Mouse (Mus musculus) MEL (cell line): Measurements from ENCODE around the gene Phf12. TPM values are rescaled to one million over a fixed set of nuclear protein-coding genes. Genes with fewer than 3 reads are reported as not detected.

Source experiments
- DNase-seq: peaks from one replicate; pipeline ENCODE4 v3.0.0; 2011; ENCODE audit warnings: low read depth, low spot score
- H3K27ac ChIP-seq: 2 replicates; pipeline ENCODE4 v1.5.1; 2012; ENCODE audit warnings: low read depth, mild to moderate bottlenecking, control low read depth, low read length, moderate library complexity; ENCODE audit not compliant: control insufficient read depth
- H3K27me3 ChIP-seq, 2 experiments: fragments of 150-350 bp in 1 of 2; sonication (generic) in 1 of 2; 2 replicates each; pipeline ENCODE4 v1.6.1; 2012; ENCODE audit warnings: low read length in 2 of 2, mild to moderate bottlenecking in 2 of 2, improper control_type of control experiment in 1 of 2, moderate library complexity in 1 of 2; ENCODE audit not compliant: insufficient read depth in 2 of 2, control insufficient read depth in 1 of 2
- H3K36me3 ChIP-seq, 2 experiments: 2 replicates each; pipeline ENCODE4 v1.6.1; 2012 to 2014; ENCODE audit warnings: low read length in 2 of 2, improper control_type of control experiment in 1 of 2, inconsistent platforms in 1 of 2, mild to moderate bottlenecking in 1 of 2; ENCODE audit not compliant: insufficient read depth in 2 of 2, control insufficient read depth in 1 of 2
- H3K4me1 ChIP-seq, 2 experiments: fragments of 150-350 bp in 1 of 2; sonication (generic) in 1 of 2; 2 replicates each; pipeline ENCODE4 v1.6.1; 2012; ENCODE audit warnings: low read length in 2 of 2, improper control_type of control experiment in 1 of 2, mild to moderate bottlenecking in 1 of 2; ENCODE audit not compliant: insufficient read depth in 2 of 2, control insufficient read depth in 1 of 2
- H3K4me3 ChIP-seq, 2 experiments: fragments of 150-350 bp in 1 of 2; sonication (generic) in 1 of 2; 2 replicates each; pipeline ENCODE4 v1.5.1; 2012; ENCODE audit warnings: low read depth in 2 of 2, low read length in 2 of 2, mild to moderate bottlenecking in 2 of 2, moderate library complexity in 2 of 2, control low read depth in 1 of 2, improper control_type of control experiment in 1 of 2; ENCODE audit not compliant: control insufficient read depth in 1 of 2, insufficient read depth in 1 of 2
- H3K79me2 ChIP-seq: 2 replicates; pipeline ENCODE4 v1.6.1; 2012; ENCODE audit warnings: mild to moderate bottlenecking, low read length, moderate library complexity; ENCODE audit not compliant: control insufficient read depth, poor library complexity, insufficient read depth
- H3K9ac ChIP-seq: 2 replicates; pipeline ENCODE4 v1.6.1; 2012; ENCODE audit warnings: low read depth, mild to moderate bottlenecking, control low read depth, low read length, moderate library complexity; ENCODE audit not compliant: control insufficient read depth, poor library complexity, severe bottlenecking
- H3K9me3 ChIP-seq: fragments of 150-350 bp; sonication (generic); replicated peaks from 2 replicates; pipeline ENCODE4 v1.6.1; 2012; ENCODE audit warnings: mild to moderate bottlenecking, low read length, improper control_type of control experiment, moderate library complexity; ENCODE audit not compliant: insufficient read depth
- CHD1 ChIP-seq: IDR thresholded peaks from 2 replicates; pipeline ENCODE4 v1.6.1; 2012; ENCODE audit warnings: low read depth, mild to moderate bottlenecking, inconsistent platforms, low read length, improper control_type of control experiment
- CHD2 ChIP-seq: IDR thresholded peaks from 2 replicates; pipeline ENCODE4 v1.6.1; 2011; ENCODE audit warnings: low read length, improper control_type of control experiment
- CTCF ChIP-seq, 3 experiments: IDR thresholded peaks in 2 of 3; conservative IDR thresholded peaks in 1 of 3; 2 replicates each; pipeline ENCODE4 v1.5.1; 2011 to 2012; ENCODE audit warnings: low read length in 3 of 3, low read depth in 2 of 3, mild to moderate bottlenecking in 2 of 3, improper control_type of control experiment in 1 of 3, inconsistent platforms in 1 of 3, mixed read lengths in 1 of 3, moderate library complexity in 1 of 3; ENCODE audit not compliant: control insufficient read depth in 1 of 3, insufficient read depth in 1 of 3, poor library complexity in 1 of 3, severe bottlenecking in 1 of 3
- E2F4 ChIP-seq: IDR thresholded peaks from 2 replicates; pipeline ENCODE4 v1.6.1; 2011; ENCODE audit warnings: low read depth, low read length, improper control_type of control experiment, borderline replicate concordance
- EP300 ChIP-seq, 2 experiments: IDR thresholded peaks; 2 replicates each; pipeline ENCODE4 v1.6.1; 2011; ENCODE audit warnings: improper control_type of control experiment in 2 of 2, low read length in 2 of 2, low read depth in 1 of 2, mild to moderate bottlenecking in 1 of 2
- ETS1 ChIP-seq: IDR thresholded peaks from 2 replicates; pipeline ENCODE4 v1.6.1; 2012; ENCODE audit warnings: low read depth, mild to moderate bottlenecking, inconsistent platforms, low read length, improper control_type of control experiment, moderate library complexity
- GABPA ChIP-seq: IDR thresholded peaks from 2 replicates; pipeline ENCODE4 v1.6.1; 2012; ENCODE audit warnings: low read depth, mild to moderate bottlenecking, inconsistent platforms, low read length, improper control_type of control experiment, moderate library complexity
- GATA1 ChIP-seq: IDR thresholded peaks from 2 replicates; pipeline ENCODE4 v1.6.1; 2011; ENCODE audit warnings: low read depth, low read length, improper control_type of control experiment
- JUND ChIP-seq: IDR thresholded peaks from 2 replicates; pipeline ENCODE4 v1.6.1; 2011; ENCODE audit warnings: low read depth, mild to moderate bottlenecking, improper control_type of control experiment, low read length
- MAFK ChIP-seq: IDR thresholded peaks from 2 replicates; pipeline ENCODE4 v1.6.1; 2011; ENCODE audit warnings: low read depth, mild to moderate bottlenecking, low read length, improper control_type of control experiment, borderline replicate concordance
- MAX ChIP-seq: IDR thresholded peaks from 2 replicates; pipeline ENCODE4 v1.6.1; 2011; ENCODE audit warnings: low read length, improper control_type of control experiment
- MEF2A ChIP-seq: IDR thresholded peaks from 2 replicates; pipeline ENCODE4 v1.6.1; 2014; ENCODE audit warnings: low read depth, mild to moderate bottlenecking, inconsistent platforms, low read length, improper control_type of control experiment; ENCODE audit not compliant: poor library complexity, insufficient replicate concordance, severe bottlenecking; ENCODE audit errors: extremely low read depth
- MXI1 ChIP-seq: IDR thresholded peaks from 2 replicates; pipeline ENCODE4 v1.6.1; 2011; ENCODE audit warnings: mild to moderate bottlenecking, low read depth, low read length, improper control_type of control experiment
- MYB ChIP-seq: IDR thresholded peaks from 2 replicates; pipeline ENCODE4 v1.6.1; 2011; ENCODE audit warnings: mild to moderate bottlenecking, low read depth, low read length, improper control_type of control experiment
- POLR2A ChIP-seq, 2 experiments: IDR thresholded peaks; 2 replicates each; pipeline ENCODE4 v1.6.1; 2011 to 2012; ENCODE audit warnings: low read length in 2 of 2, mild to moderate bottlenecking in 2 of 2, control low read depth in 1 of 2, improper control_type of control experiment in 1 of 2, low read depth in 1 of 2, moderate library complexity in 1 of 2; ENCODE audit not compliant: control insufficient read depth in 1 of 2, insufficient read depth in 1 of 2, poor library complexity in 1 of 2
- SIN3A ChIP-seq: IDR thresholded peaks from 2 replicates; pipeline ENCODE4 v1.6.1; 2012; ENCODE audit warnings: low read length, improper control_type of control experiment, inconsistent platforms
- SMC3 ChIP-seq: IDR thresholded peaks from 2 replicates; pipeline ENCODE4 v1.6.1; 2011; ENCODE audit warnings: low read depth, low read length, improper control_type of control experiment
- TAL1 ChIP-seq: IDR thresholded peaks from 2 replicates; pipeline ENCODE4 v1.6.1; 2012; ENCODE audit warnings: mild to moderate bottlenecking, inconsistent platforms, low read length, moderate library complexity, mixed read lengths
- TBP ChIP-seq: IDR thresholded peaks from 2 replicates; pipeline ENCODE4 v1.8.0; 2011; ENCODE audit warnings: low read depth, low read length, improper control_type of control experiment
- UBTF ChIP-seq: IDR thresholded peaks from 2 replicates; pipeline ENCODE4 v1.6.1; 2012; ENCODE audit warnings: low read depth, mild to moderate bottlenecking, inconsistent platforms, low read length, improper control_type of control experiment, moderate library complexity, borderline replicate concordance; ENCODE audit not compliant: insufficient read depth
- USF1 ChIP-seq: IDR thresholded peaks from 2 replicates; pipeline ENCODE4 v1.6.1; 2014; ENCODE audit warnings: low read depth, mild to moderate bottlenecking, inconsistent platforms, low read length, improper control_type of control experiment, moderate library complexity
- ZC3H11A ChIP-seq: IDR thresholded peaks from 2 replicates; pipeline ENCODE4 v1.6.1; 2012; ENCODE audit warnings: low read depth, mild to moderate bottlenecking, inconsistent platforms, low read length, improper control_type of control experiment
- ZMIZ1 ChIP-seq: IDR thresholded peaks from 2 replicates; pipeline ENCODE4 v1.6.1; 2012; ENCODE audit warnings: low read depth, mild to moderate bottlenecking, inconsistent platforms, low read length, improper control_type of control experiment, moderate library complexity
- ZNF384 ChIP-seq: IDR thresholded peaks from 2 replicates; pipeline ENCODE4 v1.6.1; 2012; ENCODE audit warnings: low read depth, mild to moderate bottlenecking, inconsistent platforms, low read length, improper control_type of control experiment
- polyA plus RNA-seq, 2 experiments: library from polyadenylated mRNA; stranded (reverse) in 1 of 2; unstranded in 1 of 2; fragments of >175 nt in 1 of 2; fragments of >200 nt in 1 of 2; gene quantifications; 2 replicates each; pipeline versions ENCODE4 v1.2.1 to v1.2.4; 2012; ENCODE audit warnings: low replicate concordance in 2 of 2, low read depth in 1 of 2; ENCODE audit not compliant: insufficient read length in 2 of 2, insufficient read depth in 1 of 2, missing spikeins in 1 of 2
- total RNA-seq: library from RNA; depleted of rRNA; stranded (reverse); fragments of 300-350 nt; gene quantifications from 2 replicates; pipeline ENCODE4 v1.2.3, GENCODE M21; 2012

The Phf12 gene
- total and polyA plus RNA-seq, 3 experiments: 20.7 to 56.9 (median 43.8) TPM

- no peak overlapping the region for H3K4me3 ChIP-seq
- no peak overlapping the region for H3K27ac ChIP-seq
- TF ChIP-seq CHD1: no peak
- H3K27me3 ChIP-seq: peaks cover 0 to 3% of the 10 kb centered on the region in 2 experiments; a peak in 2 of 4 replicates
- H3K9me3 ChIP-seq: no peaks in the 10 kb centered on the region
- peaks cover 2 to 7% of the 10 kb centered on the region in 2 experiments for H3K4me1 ChIP-seq
- DNase-seq: no peak
- no peak overlapping the region for H3K9ac ChIP-seq
- H3K36me3 ChIP-seq: no peaks in the 10 kb centered on the region
- H3K79me2 ChIP-seq: no peaks in the 10 kb centered on the region
Measured at GRCm38 (mm10) chr11:77970718-77971117, 11.8 kb upstream of the Phf12 start.

DNA sequence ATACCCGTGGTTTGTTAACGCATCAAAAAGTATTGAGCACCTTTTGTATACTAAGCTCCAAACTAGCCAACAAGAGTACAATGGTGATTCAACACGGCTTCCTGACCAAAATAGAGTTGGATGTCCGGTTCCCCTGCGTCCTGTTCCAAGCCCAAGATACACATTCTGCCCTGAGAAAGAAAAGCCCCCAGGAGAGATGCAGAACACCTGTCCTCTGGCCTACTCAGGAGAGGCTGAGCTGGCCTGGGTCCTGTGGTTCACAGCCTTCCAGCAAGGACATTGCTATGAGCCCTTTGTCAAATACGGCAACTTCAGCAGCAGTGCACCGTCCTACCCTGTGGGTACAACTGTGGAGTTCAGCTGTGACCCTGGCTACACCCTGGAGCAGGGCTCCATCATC, 9.0 kb upstream of the Phf12 start:
- TF ChIP-seq UBTF (no peak), USF1 (no peak), GATA1 (no peak), MAX (no peak), ETS1 (no peak), MAFK (no peak), TAL1 (no peak), MEF2A (no peak), MYB (no peak), SIN3A (no peak), TBP (no peak), POLR2A (IDR thresholded peaks at IDR 0.05; ENCODE audit: control insufficient read depth in 1 of 2, insufficient read depth in 1 of 2, low read depth in 1 of 2, low read length in 2 of 2, poor library complexity in 1 of 2) (no peak), MXI1 (no peak)
- Histone ChIP-seq H3K9ac (no peak overlapping the region), H3K79me2 (no peaks in the 10 kb centered on the region), H3K27ac (no peak overlapping the region), H3K4me1 (peaks cover 2 to 7% of the 10 kb centered on the region in 2 experiments), H3K36me3 (no peaks in the 10 kb centered on the region), H3K4me3 (no peak overlapping the region), H3K9me3 (no peaks in the 10 kb centered on the region), H3K27me3 (peaks cover 0 to 8% of the 10 kb centered on the region in 2 experiments; a peak in 2 of 4 replicates)
- no peak for DNase-seq

GRCm38 (mm10) chr11:77974325-77974724, 8.2 kb upstream of the Phf12 start:
- H3K9ac ChIP-seq: no peak overlapping the region
- H3K27me3 ChIP-seq: peaks cover 0 to 8% of the 10 kb centered on the region in 2 experiments; a peak in 2 of 4 replicates
- TF ChIP-seq CTCF (IDR thresholded peaks at IDR 0.05 in 2 of 3, conservative IDR thresholded peaks at IDR 0.05 in 1 of 3; ENCODE audit: control insufficient read depth in 1 of 3, insufficient read depth in 1 of 3, low read depth in 2 of 3, low read length in 3 of 3, poor library complexity in 1 of 3, severe bottlenecking in 1 of 3) (no peak), E2F4 (no peak), GABPA (no peak), ZNF384 (no peak), CHD2 (no peak), USF1 (no peak), JUND (no peak), EP300 (IDR thresholded peaks at IDR 0.05; ENCODE audit: low read depth in 1 of 2, low read length in 2 of 2) (no peak), TAL1 (no peak), SMC3 (no peak), MYB (no peak), ZMIZ1 (no peak), ZC3H11A (no peak)
- H3K79me2 ChIP-seq: no peaks in the 10 kb centered on the region
- no peak overlapping the region for H3K27ac ChIP-seq
- H3K9me3 ChIP-seq: no peaks in the 10 kb centered on the region
- no peaks in the 10 kb centered on the region for H3K36me3 ChIP-seq
- H3K4me1 ChIP-seq: peaks cover 2 to 7% of the 10 kb centered on the region in 2 experiments
- no peak for DNase-seq
- no peak overlapping the region for H3K4me3 ChIP-seq
